Mouse (Mus musculus): ENCODE measurements at regions not wholly inside any gene's neighbourhood (a gene's known extent, or its start where the extent isn't known, plus 50 kb on each side); places are given as distances from the start of the nearest gene placed in this dataset.

GRCm38 (mm10) chr4:142336943-142337342 is 97.7 kb upstream of the Kazn start:
- Histone ChIP-seq H3K27me3 (ENCODE audit: control insufficient read depth) (no peaks in the 10 kb centered on the region), H3K9me3 (ENCODE audit: control insufficient read depth, low read length) (peaks cover 36% of the 10 kb centered on the region)

GRCm38 (mm10) chr4:142334084-142334483 is 94.9 kb upstream of the Kazn start:
- H3K4me3 ChIP-seq (replicated peaks): no peak overlapping the region
- peaks cover 46% of the 10 kb centered on the region for H3K9me3 ChIP-seq (ENCODE audit: control insufficient read depth, low read length)
- H3K27me3 ChIP-seq (ENCODE audit: control insufficient read depth): no peaks in the 10 kb centered on the region
- TF ChIP-seq TAL1 (IDR thresholded peaks at IDR 0.05; ENCODE audit: low read length) (no peak), GATA1 (IDR thresholded peaks at IDR 0.05; ENCODE audit: low read length) (no peak)
- H3K36me3 ChIP-seq (ENCODE audit: control insufficient read depth): no peaks in the 10 kb centered on the region
- no peaks in the 10 kb centered on the region for H3K4me1 ChIP-seq (ENCODE audit: control insufficient read depth)

More at GRCm38 (mm10) chr4:142336943-142337342, 97.7 kb upstream of the Kazn start:
- TF ChIP-seq TAL1 (IDR thresholded peaks at IDR 0.05; ENCODE audit: low read length) (no peak), GATA1 (IDR thresholded peaks at IDR 0.05; ENCODE audit: low read length) (no peak)
- no peaks in the 10 kb centered on the region for H3K36me3 ChIP-seq (ENCODE audit: control insufficient read depth)
- no peak overlapping the region for H3K4me3 ChIP-seq (replicated peaks)
- H3K4me1 ChIP-seq (ENCODE audit: control insufficient read depth): no peaks in the 10 kb centered on the region

GRCm38 (mm10) chr4:142330599-142330998 is 91.4 kb upstream of the Kazn start:
- Histone ChIP-seq H3K4me1 (ENCODE audit: control insufficient read depth) (no peaks in the 10 kb centered on the region), H3K36me3 (ENCODE audit: control insufficient read depth) (no peaks in the 10 kb centered on the region), H3K9me3 (ENCODE audit: control insufficient read depth, low read length) (peaks cover 39% of the 10 kb centered on the region), H3K4me3 (replicated peaks) (no peak overlapping the region), H3K27me3 (ENCODE audit: control insufficient read depth) (no peaks in the 10 kb centered on the region)
- TF ChIP-seq GATA1 (IDR thresholded peaks at IDR 0.05; ENCODE audit: low read length) (no peak), TAL1 (IDR thresholded peaks at IDR 0.05; ENCODE audit: low read length) (no peak)

GRCm38 (mm10) chr4:142329600-142329999 is 90.4 kb upstream of the Kazn start:
- no peak overlapping the region for H3K4me3 ChIP-seq (replicated peaks)
- H3K9me3 ChIP-seq (ENCODE audit: control insufficient read depth, low read length): peaks cover 32% of the 10 kb centered on the region
- no peaks in the 10 kb centered on the region for H3K27me3 ChIP-seq (ENCODE audit: control insufficient read depth)
- no peak for TF ChIP-seq GATA1 (IDR thresholded peaks at IDR 0.05; ENCODE audit: low read length)
- no peak for TF ChIP-seq TAL1 (IDR thresholded peaks at IDR 0.05; ENCODE audit: low read length)
- H3K4me1 ChIP-seq (ENCODE audit: control insufficient read depth): no peaks in the 10 kb centered on the region
- no peaks in the 10 kb centered on the region for H3K36me3 ChIP-seq (ENCODE audit: control insufficient read depth)

GRCm38 (mm10) chr4:142326511-142326910 is 87.3 kb upstream of the Kazn start:
- Histone ChIP-seq H3K4me1 (ENCODE audit: control insufficient read depth) (no peaks in the 10 kb centered on the region), H3K36me3 (ENCODE audit: control insufficient read depth) (no peaks in the 10 kb centered on the region), H3K27me3 (ENCODE audit: control insufficient read depth) (no peaks in the 10 kb centered on the region), H3K9me3 (ENCODE audit: control insufficient read depth, low read length) (peaks cover 18% of the 10 kb centered on the region), H3K4me3 (replicated peaks) (no peak overlapping the region)
- TF ChIP-seq GATA1 (IDR thresholded peaks at IDR 0.05; ENCODE audit: low read length): no peak
- no peak for TF ChIP-seq TAL1 (IDR thresholded peaks at IDR 0.05; ENCODE audit: low read length)

GRCm38 (mm10) chr4:142321209-142321863 is 82.1 kb upstream of the Kazn start:
- TF ChIP-seq GATA1 (IDR thresholded peaks at IDR 0.05; ENCODE audit: low read length) (no peak), TAL1 (IDR thresholded peaks at IDR 0.05; ENCODE audit: low read length) (no peak)
- no peak overlapping the region for H3K4me3 ChIP-seq (replicated peaks)
- no peaks in the 10 kb centered on the region for H3K4me1 ChIP-seq (ENCODE audit: control insufficient read depth)
- no peaks in the 10 kb centered on the region for H3K36me3 ChIP-seq (ENCODE audit: control insufficient read depth)
- no peaks in the 10 kb centered on the region for H3K27me3 ChIP-seq (ENCODE audit: control insufficient read depth)
- peaks cover 9% of the 10 kb centered on the region; the same call in 1 of the 2 replicates for H3K9me3 ChIP-seq (ENCODE audit: control insufficient read depth, low read length)

- TF ChIP-seq TAL1 (IDR thresholded peaks at IDR 0.05; ENCODE audit: low read length) (no peak), GATA1 (IDR thresholded peaks at IDR 0.05; ENCODE audit: low read length) (no peak)
- Histone ChIP-seq H3K27me3 (ENCODE audit: control insufficient read depth) (no peaks in the 10 kb centered on the region), H3K9me3 (ENCODE audit: control insufficient read depth, low read length) (peaks cover 3% of the 10 kb centered on the region; the same call in 1 of the 2 replicates), H3K36me3 (ENCODE audit: control insufficient read depth) (no peaks in the 10 kb centered on the region), H3K4me1 (ENCODE audit: control insufficient read depth) (no peaks in the 10 kb centered on the region), H3K4me3 (replicated peaks) (no peak overlapping the region)
Measured at GRCm38 (mm10) chr4:142310282-142310681, 71.1 kb upstream of the Kazn start.

GRCm38 (mm10) chr4:142308271-142308670 is 69.1 kb upstream of the Kazn start:
- peaks cover 3% of the 10 kb centered on the region; the same call in 1 of the 2 replicates for H3K9me3 ChIP-seq (ENCODE audit: control insufficient read depth, low read length)

GRCm38 (mm10) chr4:142307321-142307720 is 68.1 kb upstream of the Kazn start:
- no peaks in the 10 kb centered on the region for H3K4me1 ChIP-seq (ENCODE audit: control insufficient read depth)
- H3K9me3 ChIP-seq (ENCODE audit: control insufficient read depth, low read length): peaks cover 3% of the 10 kb centered on the region; the same call in 1 of the 2 replicates
- H3K4me3 ChIP-seq (replicated peaks): no peak overlapping the region
- no peaks in the 10 kb centered on the region for H3K36me3 ChIP-seq (ENCODE audit: control insufficient read depth)
- H3K27me3 ChIP-seq (ENCODE audit: control insufficient read depth): no peaks in the 10 kb centered on the region
- no peak for TF ChIP-seq GATA1 (IDR thresholded peaks at IDR 0.05; ENCODE audit: low read length)
- no peak for TF ChIP-seq TAL1 (IDR thresholded peaks at IDR 0.05; ENCODE audit: low read length)

More at GRCm38 (mm10) chr4:142308271-142308670, 69.1 kb upstream of the Kazn start:
- Histone ChIP-seq H3K36me3 (ENCODE audit: control insufficient read depth) (no peaks in the 10 kb centered on the region), H3K27me3 (ENCODE audit: control insufficient read depth) (no peaks in the 10 kb centered on the region), H3K4me1 (ENCODE audit: control insufficient read depth) (no peaks in the 10 kb centered on the region), H3K4me3 (replicated peaks) (no peak overlapping the region)
- TF ChIP-seq GATA1 (IDR thresholded peaks at IDR 0.05; ENCODE audit: low read length) (no peak), TAL1 (IDR thresholded peaks at IDR 0.05; ENCODE audit: low read length) (no peak)
